Mouse (Mus musculus) embryonic fibroblast, embryonic 13.5 days (primary cell): Measurements from ENCODE around the gene Hist1h3g.
"Not testable (repeated sequence)": the region's sequence is repeated elsewhere in the genome, so short reads cannot be mapped to it uniquely, and the experiment has no call there.

Experiments
- CTCF ChIP-seq: IDR thresholded peaks from 2 replicates; pipeline ENCODE4 v1.5.1; 2011; ENCODE audit warnings: mild to moderate bottlenecking, control low read depth, low read length, moderate library complexity, borderline replicate concordance; ENCODE audit not compliant: insufficient read depth
- POLR2A ChIP-seq: IDR thresholded peaks from 2 replicates; pipeline ENCODE4 v1.6.1; 2011; ENCODE audit warnings: low read depth, mild to moderate bottlenecking, control low read depth, low read length, moderate library complexity

- TF ChIP-seq CTCF: not testable (repeated sequence)
- peak; percentile 67 for TF ChIP-seq POLR2A
Observed at GRCm38 (mm10) chr13:23533560-23534367, 1.5 kb upstream of the Hist1h3g start, which contains the start of gene Hist1h2af.
